Mouse (Mus musculus): Measurements from ENCODE around the gene Tenm4. TPM values are rescaled to one million over a fixed set of nuclear protein-coding genes. Genes with fewer than 3 reads are reported as not detected.

Gene Tenm4
- total and polyA plus RNA-seq, 3 experiments = 0.03 to 0.26 (median 0.04) TPM

GRCm38 (mm10) chr7:96551809-96552208 is 380.8 kb downstream of the Tenm4 start:
- no peak for DNase-seq (ENCODE audit: extremely low read depth)
- no peak overlapping the region for H3K9ac ChIP-seq (ENCODE audit: insufficient read depth, low read depth)
- H3K27ac ChIP-seq (ENCODE audit: insufficient read depth, low read depth) = no peak overlapping the region
- dilution Hi-C loops (cut with MboI; ENCODE audit: extremely low pct_ligation_motif_present, extremely low pct_unique_long_range_greater_than_20kb, low sequenced_read_pairs) (no loop called here), in situ Hi-C loops (cut with MboI; ENCODE audit: low pct_ligation_motif_present, low pct_unique_long_range_greater_than_20kb, low sequenced_read_pairs) (loop anchor here (25.0 kb wide), 1 partner anchor 210 kb away; no protein-coding TSS in a partner anchor)
- H3K79me2 ChIP-seq (replicated peaks; ENCODE audit: control insufficient read depth, extremely low read depth, insufficient read depth, poor library complexity, severe bottlenecking) = no peaks in the 10 kb centered on the region
- peaks cover 0 to 10% of the 10 kb centered on the region in 2 experiments; a peak in 2 of 4 replicates for H3K4me1 ChIP-seq (ENCODE audit: control insufficient read depth in 1 of 2, insufficient read depth in 2 of 2)
- no peak overlapping the region for H3K4me3 ChIP-seq (replicated peaks in 1 of 3; ENCODE audit: low read depth in 2 of 3, low read length in 2 of 3, poor library complexity in 1 of 3)
- H3K4me2 ChIP-seq (ENCODE audit: insufficient read depth, low read depth, poor library complexity, severe bottlenecking) = no peak overlapping the region
- H3K36me3 ChIP-seq (replicated peaks in 1 of 2; ENCODE audit: control insufficient read depth in 1 of 2, insufficient read depth in 1 of 2, low read length in 1 of 2) = no peaks in the 10 kb centered on the region
- H3K9me3 ChIP-seq (replicated peaks; ENCODE audit: low read length) = no peaks in the 10 kb centered on the region
- no peaks in the 10 kb centered on the region for H3K27me3 ChIP-seq (replicated peaks)
- TF ChIP-seq USF1 (IDR thresholded peaks at IDR 0.05; ENCODE audit: low read depth, low read length) = no peak
- no peak for TF ChIP-seq ELF1 (IDR thresholded peaks at IDR 0.05; ENCODE audit: low read depth, low read length)
- no peak for TF ChIP-seq NRF1 (IDR thresholded peaks at IDR 0.05; ENCODE audit: low read depth, low read length)
- TF ChIP-seq ZMIZ1 (IDR thresholded peaks at IDR 0.05; ENCODE audit: low read depth, low read length) = no peak
- no peak for TF ChIP-seq POLR2AphosphoS2 (IDR thresholded peaks at IDR 0.05; ENCODE audit: low read depth, low read length)
- TF ChIP-seq MXI1 (IDR thresholded peaks at IDR 0.05; ENCODE audit: low read depth, low read length) = no peak
- no peak for TF ChIP-seq ZKSCAN1 (IDR thresholded peaks at IDR 0.05; ENCODE audit: borderline replicate concordance, low read depth, low read length)
- no peak for TF ChIP-seq PAX5 (IDR thresholded peaks at IDR 0.05; ENCODE audit: low read length)
- no peak for TF ChIP-seq USF2 (conservative IDR thresholded peaks at IDR 0.05; ENCODE audit: low read depth, low read length)
- TF ChIP-seq NELFE (IDR thresholded peaks at IDR 0.05; ENCODE audit: low read depth, low read length) = no peak
- no peak for TF ChIP-seq RAD21 (IDR thresholded peaks at IDR 0.05; ENCODE audit: low read depth, low read length)
- TF ChIP-seq MAX (IDR thresholded peaks at IDR 0.05; ENCODE audit: low read length) = no peak
- TF ChIP-seq BHLHE40 (IDR thresholded peaks at IDR 0.05; ENCODE audit: low read depth, low read length) = no peak
- no peak for TF ChIP-seq TCF12 (IDR thresholded peaks at IDR 0.05; ENCODE audit: low read depth, low read length)
- TF ChIP-seq SIN3A (IDR thresholded peaks at IDR 0.05; ENCODE audit: low read length) = no peak
- TF ChIP-seq POLR2A (IDR thresholded peaks at IDR 0.05; ENCODE audit: low read depth, low read length) = no peak
- TF ChIP-seq CTCF (conservative IDR thresholded peaks at IDR 0.05 in 1 of 2, IDR thresholded peaks at IDR 0.05 in 1 of 2; ENCODE audit: low read depth in 2 of 2, low read length in 2 of 2) = no peak
- no peak for TF ChIP-seq MYC (IDR thresholded peaks at IDR 0.05; ENCODE audit: low read depth, low read length)

- Histone ChIP-seq H3K36me3 (replicated peaks in 1 of 2; ENCODE audit: control insufficient read depth in 1 of 2, insufficient read depth in 1 of 2, low read length in 1 of 2) (no peaks in the 10 kb centered on the region), H3K27ac (ENCODE audit: insufficient read depth, low read depth) (no peak overlapping the region), H3K4me1 (ENCODE audit: control insufficient read depth in 1 of 2, insufficient read depth in 2 of 2) (peaks cover 0 to 10% of the 10 kb centered on the region in 2 experiments; a peak in 2 of 4 replicates), H3K4me3 (replicated peaks in 1 of 3; ENCODE audit: low read depth in 2 of 3, low read length in 2 of 3, poor library complexity in 1 of 3) (no peak overlapping the region), H3K9ac (ENCODE audit: insufficient read depth, low read depth) (no peak overlapping the region), H3K79me2 (replicated peaks; ENCODE audit: control insufficient read depth, extremely low read depth, insufficient read depth, poor library complexity, severe bottlenecking) (no peaks in the 10 kb centered on the region), H3K27me3 (replicated peaks) (no peaks in the 10 kb centered on the region), H3K4me2 (ENCODE audit: insufficient read depth, low read depth, poor library complexity, severe bottlenecking) (no peak overlapping the region), H3K9me3 (replicated peaks; ENCODE audit: low read length) (no peaks in the 10 kb centered on the region)
- TF ChIP-seq PAX5 (IDR thresholded peaks at IDR 0.05; ENCODE audit: low read length) = no peak
- no peak for TF ChIP-seq ZNF384 (IDR thresholded peaks at IDR 0.05; ENCODE audit: low read depth, low read length)
- TF ChIP-seq NRF1 (IDR thresholded peaks at IDR 0.05; ENCODE audit: low read depth, low read length) = no peak
- TF ChIP-seq NELFE (IDR thresholded peaks at IDR 0.05; ENCODE audit: low read depth, low read length) = no peak
- dilution Hi-C loops (cut with MboI; ENCODE audit: extremely low pct_ligation_motif_present, extremely low pct_unique_long_range_greater_than_20kb, low sequenced_read_pairs) (no loop called here), in situ Hi-C loops (cut with MboI; ENCODE audit: low pct_ligation_motif_present, low pct_unique_long_range_greater_than_20kb, low sequenced_read_pairs) (loop anchor here (25.0 kb wide), 1 partner anchor 210 kb away; no protein-coding TSS in a partner anchor)
- DNase-seq (ENCODE audit: extremely low read depth) = no peak
Measured at GRCm38 (mm10) chr7:96552292-96552860, 381.3 kb downstream of the Tenm4 start.

Measured in CH12.LX (cell line).